Mouse (Mus musculus) MEL (cell line): ENCODE measurements around the gene Dlg2. TPM values are rescaled to one million over a fixed set of nuclear protein-coding genes. Genes with fewer than 3 reads are reported as not detected.

ENCODE experiments used
- DNase-seq: peaks from one replicate; pipeline ENCODE4 v3.0.0; 2011; ENCODE audit warnings: low read depth, low spot score
- H3K27ac ChIP-seq: 2 replicates; pipeline ENCODE4 v1.5.1; 2012; ENCODE audit warnings: low read depth, mild to moderate bottlenecking, control low read depth, low read length, moderate library complexity; ENCODE audit not compliant: control insufficient read depth
- H3K27me3 ChIP-seq, 2 experiments: fragments of 150-350 bp in 1 of 2; sonication (generic) in 1 of 2; 2 replicates each; pipeline ENCODE4 v1.6.1; 2012; ENCODE audit warnings: low read length in 2 of 2, mild to moderate bottlenecking in 2 of 2, improper control_type of control experiment in 1 of 2, moderate library complexity in 1 of 2; ENCODE audit not compliant: insufficient read depth in 2 of 2, control insufficient read depth in 1 of 2
- H3K36me3 ChIP-seq, 2 experiments: 2 replicates each; pipeline ENCODE4 v1.6.1; 2012 to 2014; ENCODE audit warnings: low read length in 2 of 2, improper control_type of control experiment in 1 of 2, inconsistent platforms in 1 of 2, mild to moderate bottlenecking in 1 of 2; ENCODE audit not compliant: insufficient read depth in 2 of 2, control insufficient read depth in 1 of 2
- H3K4me1 ChIP-seq, 2 experiments: fragments of 150-350 bp in 1 of 2; sonication (generic) in 1 of 2; 2 replicates each; pipeline ENCODE4 v1.6.1; 2012; ENCODE audit warnings: low read length in 2 of 2, improper control_type of control experiment in 1 of 2, mild to moderate bottlenecking in 1 of 2; ENCODE audit not compliant: insufficient read depth in 2 of 2, control insufficient read depth in 1 of 2
- H3K4me3 ChIP-seq, 2 experiments: fragments of 150-350 bp in 1 of 2; sonication (generic) in 1 of 2; 2 replicates each; pipeline ENCODE4 v1.5.1; 2012; ENCODE audit warnings: low read depth in 2 of 2, low read length in 2 of 2, mild to moderate bottlenecking in 2 of 2, moderate library complexity in 2 of 2, control low read depth in 1 of 2, improper control_type of control experiment in 1 of 2; ENCODE audit not compliant: control insufficient read depth in 1 of 2, insufficient read depth in 1 of 2
- H3K79me2 ChIP-seq: 2 replicates; pipeline ENCODE4 v1.6.1; 2012; ENCODE audit warnings: mild to moderate bottlenecking, low read length, moderate library complexity; ENCODE audit not compliant: control insufficient read depth, poor library complexity, insufficient read depth
- H3K9ac ChIP-seq: 2 replicates; pipeline ENCODE4 v1.6.1; 2012; ENCODE audit warnings: low read depth, mild to moderate bottlenecking, control low read depth, low read length, moderate library complexity; ENCODE audit not compliant: control insufficient read depth, poor library complexity, severe bottlenecking
- H3K9me3 ChIP-seq: fragments of 150-350 bp; sonication (generic); replicated peaks from 2 replicates; pipeline ENCODE4 v1.6.1; 2012; ENCODE audit warnings: mild to moderate bottlenecking, low read length, improper control_type of control experiment, moderate library complexity; ENCODE audit not compliant: insufficient read depth
- CHD1 ChIP-seq: IDR thresholded peaks from 2 replicates; pipeline ENCODE4 v1.6.1; 2012; ENCODE audit warnings: low read depth, mild to moderate bottlenecking, inconsistent platforms, low read length, improper control_type of control experiment
- CHD2 ChIP-seq: IDR thresholded peaks from 2 replicates; pipeline ENCODE4 v1.6.1; 2011; ENCODE audit warnings: low read length, improper control_type of control experiment
- CTCF ChIP-seq, 3 experiments: IDR thresholded peaks in 2 of 3; conservative IDR thresholded peaks in 1 of 3; 2 replicates each; pipeline ENCODE4 v1.5.1; 2011 to 2012; ENCODE audit warnings: low read length in 3 of 3, low read depth in 2 of 3, mild to moderate bottlenecking in 2 of 3, improper control_type of control experiment in 1 of 3, inconsistent platforms in 1 of 3, mixed read lengths in 1 of 3, moderate library complexity in 1 of 3; ENCODE audit not compliant: control insufficient read depth in 1 of 3, insufficient read depth in 1 of 3, poor library complexity in 1 of 3, severe bottlenecking in 1 of 3
- E2F4 ChIP-seq: IDR thresholded peaks from 2 replicates; pipeline ENCODE4 v1.6.1; 2011; ENCODE audit warnings: low read depth, low read length, improper control_type of control experiment, borderline replicate concordance
- ELF1 ChIP-seq: IDR thresholded peaks from 2 replicates; pipeline ENCODE4 v1.6.1; 2014; ENCODE audit warnings: low read depth, mild to moderate bottlenecking, inconsistent platforms, low read length, improper control_type of control experiment, moderate library complexity
- EP300 ChIP-seq, 2 experiments: IDR thresholded peaks; 2 replicates each; pipeline ENCODE4 v1.6.1; 2011; ENCODE audit warnings: improper control_type of control experiment in 2 of 2, low read length in 2 of 2, low read depth in 1 of 2, mild to moderate bottlenecking in 1 of 2
- JUND ChIP-seq: IDR thresholded peaks from 2 replicates; pipeline ENCODE4 v1.6.1; 2011; ENCODE audit warnings: low read depth, mild to moderate bottlenecking, improper control_type of control experiment, low read length
- KAT2A ChIP-seq: conservative IDR thresholded peaks from 2 replicates; pipeline ENCODE4 v1.6.1; 2012; ENCODE audit warnings: low read depth, low read length, improper control_type of control experiment, inconsistent platforms
- MAFK ChIP-seq: IDR thresholded peaks from 2 replicates; pipeline ENCODE4 v1.6.1; 2011; ENCODE audit warnings: low read depth, mild to moderate bottlenecking, low read length, improper control_type of control experiment, borderline replicate concordance
- MEF2A ChIP-seq: IDR thresholded peaks from 2 replicates; pipeline ENCODE4 v1.6.1; 2014; ENCODE audit warnings: low read depth, mild to moderate bottlenecking, inconsistent platforms, low read length, improper control_type of control experiment; ENCODE audit not compliant: poor library complexity, insufficient replicate concordance, severe bottlenecking; ENCODE audit errors: extremely low read depth
- NELFE ChIP-seq: IDR thresholded peaks from 2 replicates; pipeline ENCODE4 v1.6.1; 2011; ENCODE audit warnings: low read depth, low read length, improper control_type of control experiment
- NRF1 ChIP-seq: IDR thresholded peaks from 2 replicates; pipeline ENCODE4 v1.6.1; 2014; ENCODE audit warnings: low read depth, mild to moderate bottlenecking, inconsistent platforms, low read length, improper control_type of control experiment, moderate library complexity; ENCODE audit not compliant: poor library complexity, insufficient read depth, severe bottlenecking
- POLR2A ChIP-seq, 2 experiments: IDR thresholded peaks; 2 replicates each; pipeline ENCODE4 v1.6.1; 2011 to 2012; ENCODE audit warnings: low read length in 2 of 2, mild to moderate bottlenecking in 2 of 2, control low read depth in 1 of 2, improper control_type of control experiment in 1 of 2, low read depth in 1 of 2, moderate library complexity in 1 of 2; ENCODE audit not compliant: control insufficient read depth in 1 of 2, insufficient read depth in 1 of 2, poor library complexity in 1 of 2
- RCOR1 ChIP-seq: IDR thresholded peaks from 2 replicates; pipeline ENCODE4 v1.6.1; 2012; ENCODE audit warnings: low read depth, mild to moderate bottlenecking, inconsistent platforms, low read length, improper control_type of control experiment
- SIN3A ChIP-seq: IDR thresholded peaks from 2 replicates; pipeline ENCODE4 v1.6.1; 2012; ENCODE audit warnings: low read length, improper control_type of control experiment, inconsistent platforms
- SMC3 ChIP-seq: IDR thresholded peaks from 2 replicates; pipeline ENCODE4 v1.6.1; 2011; ENCODE audit warnings: low read depth, low read length, improper control_type of control experiment
- TAL1 ChIP-seq: IDR thresholded peaks from 2 replicates; pipeline ENCODE4 v1.6.1; 2012; ENCODE audit warnings: mild to moderate bottlenecking, inconsistent platforms, low read length, moderate library complexity, mixed read lengths
- TBP ChIP-seq: IDR thresholded peaks from 2 replicates; pipeline ENCODE4 v1.8.0; 2011; ENCODE audit warnings: low read depth, low read length, improper control_type of control experiment
- UBTF ChIP-seq: IDR thresholded peaks from 2 replicates; pipeline ENCODE4 v1.6.1; 2012; ENCODE audit warnings: low read depth, mild to moderate bottlenecking, inconsistent platforms, low read length, improper control_type of control experiment, moderate library complexity, borderline replicate concordance; ENCODE audit not compliant: insufficient read depth
- USF1 ChIP-seq: IDR thresholded peaks from 2 replicates; pipeline ENCODE4 v1.6.1; 2014; ENCODE audit warnings: low read depth, mild to moderate bottlenecking, inconsistent platforms, low read length, improper control_type of control experiment, moderate library complexity
- ZC3H11A ChIP-seq: IDR thresholded peaks from 2 replicates; pipeline ENCODE4 v1.6.1; 2012; ENCODE audit warnings: low read depth, mild to moderate bottlenecking, inconsistent platforms, low read length, improper control_type of control experiment
- ZKSCAN1 ChIP-seq: IDR thresholded peaks from 2 replicates; pipeline ENCODE4 v1.6.1; 2012; ENCODE audit warnings: low read depth, mild to moderate bottlenecking, inconsistent platforms, low read length, improper control_type of control experiment, moderate library complexity
- ZMIZ1 ChIP-seq: IDR thresholded peaks from 2 replicates; pipeline ENCODE4 v1.6.1; 2012; ENCODE audit warnings: low read depth, mild to moderate bottlenecking, inconsistent platforms, low read length, improper control_type of control experiment, moderate library complexity
- ZNF384 ChIP-seq: IDR thresholded peaks from 2 replicates; pipeline ENCODE4 v1.6.1; 2012; ENCODE audit warnings: low read depth, mild to moderate bottlenecking, inconsistent platforms, low read length, improper control_type of control experiment
- polyA plus RNA-seq, 2 experiments: library from polyadenylated mRNA; stranded (reverse) in 1 of 2; unstranded in 1 of 2; fragments of >175 nt in 1 of 2; fragments of >200 nt in 1 of 2; gene quantifications; 2 replicates each; pipeline versions ENCODE4 v1.2.1 to v1.2.4; 2012; ENCODE audit warnings: low replicate concordance in 2 of 2, low read depth in 1 of 2; ENCODE audit not compliant: insufficient read length in 2 of 2, insufficient read depth in 1 of 2, missing spikeins in 1 of 2
- total RNA-seq: library from RNA; depleted of rRNA; stranded (reverse); fragments of 300-350 nt; gene quantifications from 2 replicates; pipeline ENCODE4 v1.2.3, GENCODE M21; 2012

The Dlg2 gene
- total and polyA plus RNA-seq, 3 experiments, result 0.04 TPM; not detected in 2

DNA sequence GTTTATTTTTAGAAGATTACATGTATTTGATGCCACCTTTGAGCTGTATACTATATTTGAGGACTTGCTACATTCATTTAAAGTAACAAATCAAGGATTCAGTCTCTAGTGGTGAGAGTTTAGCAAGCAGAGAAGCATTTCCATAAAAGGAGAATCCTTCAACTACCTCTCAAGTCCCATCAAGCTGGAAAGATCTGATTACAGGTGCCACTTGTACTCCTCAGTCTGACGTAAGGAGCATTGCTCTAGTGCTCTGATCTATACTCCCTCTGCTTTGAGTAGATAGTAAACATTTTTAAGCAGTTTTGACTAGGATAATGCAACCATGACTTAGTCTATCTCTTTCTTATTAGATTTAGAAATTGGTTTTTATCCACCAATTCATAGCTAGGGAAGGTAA lies 1496.5 kb downstream of the Dlg2 start:
- H3K9me3 ChIP-seq, result no peaks in the 10 kb centered on the region
- TF ChIP-seq TAL1 (no peak), UBTF (no peak), ELF1 (no peak), CTCF (IDR thresholded peaks at IDR 0.05 in 2 of 3, conservative IDR thresholded peaks at IDR 0.05 in 1 of 3; ENCODE audit: control insufficient read depth in 1 of 3, insufficient read depth in 1 of 3, low read depth in 2 of 3, low read length in 3 of 3, poor library complexity in 1 of 3, severe bottlenecking in 1 of 3) (no peak), USF1 (no peak), ZKSCAN1 (no peak), ZNF384 (no peak), MEF2A (no peak), TBP (no peak), CHD1 (no peak), ZMIZ1 (no peak), NELFE (no peak)
- no peak overlapping the region for H3K4me3 ChIP-seq
- H3K27me3 ChIP-seq, result no peaks in the 10 kb centered on the region
- H3K79me2 ChIP-seq, result no peaks in the 10 kb centered on the region
- no peak for DNase-seq
- no peaks in the 10 kb centered on the region for H3K36me3 ChIP-seq
- no peak overlapping the region for H3K9ac ChIP-seq
- H3K27ac ChIP-seq, result no peak overlapping the region
- H3K4me1 ChIP-seq, result no peaks in the 10 kb centered on the region

DNA sequence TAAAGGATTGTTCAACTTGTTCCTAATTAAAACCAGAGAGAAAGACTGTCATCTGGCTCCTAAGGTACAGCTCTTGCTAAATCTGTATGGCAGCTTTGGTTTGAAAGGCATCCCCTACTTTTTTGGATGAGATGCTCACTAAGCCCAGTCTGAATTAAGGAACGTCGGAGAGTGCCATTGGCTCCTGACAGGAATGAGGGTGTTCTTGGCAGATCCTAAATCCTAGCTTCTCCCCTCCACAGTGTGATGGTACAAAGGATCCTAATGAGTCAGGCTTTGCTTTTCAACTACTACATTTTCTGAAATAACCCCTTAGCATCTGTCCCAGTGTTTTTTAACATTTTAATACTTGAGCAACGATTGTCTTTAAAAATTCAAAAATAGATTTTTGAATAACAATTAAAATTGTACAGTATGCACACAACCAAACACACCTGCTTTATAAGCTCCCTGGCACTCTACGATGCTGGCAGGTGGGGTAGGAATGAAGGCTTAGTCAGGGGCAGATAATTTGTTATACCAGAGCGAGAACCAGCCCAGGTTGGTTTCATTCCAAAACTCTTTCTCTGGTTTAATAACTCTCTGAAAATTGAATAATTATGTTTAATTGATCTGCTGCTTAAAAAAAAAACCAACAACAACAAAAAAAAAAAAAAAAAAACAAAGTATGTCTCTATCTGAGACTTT lies 1527.4 kb downstream of the Dlg2 start:
- no peaks in the 10 kb centered on the region for H3K27me3 ChIP-seq
- DNase-seq, result no peak
- H3K36me3 ChIP-seq, result no peaks in the 10 kb centered on the region

More for the DNA sequence above, 1527.4 kb downstream of the Dlg2 start:
- Histone ChIP-seq H3K79me2 (no peaks in the 10 kb centered on the region), H3K9me3 (no peaks in the 10 kb centered on the region), H3K9ac (no peak overlapping the region), H3K27ac (no peak overlapping the region), H3K4me3 (no peak overlapping the region), H3K4me1 (no peaks in the 10 kb centered on the region)
- TF ChIP-seq ZC3H11A (no peak), ZKSCAN1 (no peak), RCOR1 (no peak), CTCF (IDR thresholded peaks at IDR 0.05 in 2 of 3, conservative IDR thresholded peaks at IDR 0.05 in 1 of 3; ENCODE audit: control insufficient read depth in 1 of 3, insufficient read depth in 1 of 3, low read depth in 2 of 3, low read length in 3 of 3, poor library complexity in 1 of 3, severe bottlenecking in 1 of 3) (no peak), CHD1 (no peak), TAL1 (no peak), POLR2A (IDR thresholded peaks at IDR 0.05; ENCODE audit: control insufficient read depth in 1 of 2, insufficient read depth in 1 of 2, low read depth in 1 of 2, low read length in 2 of 2, poor library complexity in 1 of 2) (no peak), NRF1 (no peak), E2F4 (no peak), MAFK (no peak), SIN3A (no peak), JUND (no peak), SMC3 (no peak), USF1 (no peak), TBP (no peak), KAT2A (no peak), EP300 (IDR thresholded peaks at IDR 0.05; ENCODE audit: low read depth in 1 of 2, low read length in 2 of 2) (no peak), CHD2 (no peak), ZNF384 (no peak)
